Mouse (Mus musculus) left cerebral cortex, postnatal 25 days (tissue): ENCODE measurements at regions not wholly inside any gene's neighbourhood (a gene's known extent, or its start where the extent isn't known, plus 50 kb on each side); places are given as distances from the start of the nearest gene placed in this dataset.

Source experiments
- DNase-seq, 2 experiments: peaks; one replicate each; pipeline ENCODE4 v3.0.0; 2022; ENCODE audit warnings: low spot score in 2 of 2, mixed read lengths in 1 of 2
- intact Hi-C: fragments of 180-260 bp; cut with DNase I; formaldehyde crosslinking; loops from one replicate; pipeline ENCODE4 v1.15.1; 2025

- intact Hi-C loops, result no loop called here
- peak in 1 of 2 experiments; percentile 51 for DNase-seq
Measured at GRCm38 (mm10) chr19:49563612-49564256, 1114.7 kb downstream of the Sorcs1 start.

GRCm38 (mm10) chr19:49539445-49540407 is 1138.7 kb downstream of the Sorcs1 start:
- DNase-seq, result peak; percentile 45 to 54
- intact Hi-C loops, result loop anchor here (5.0 to 10.0 kb wide), 3 partner anchors 203 to 605 kb away; no protein-coding TSS in a partner anchor
